Comparison of ENCODE assay signal across 7 mouse cellular contexts in genomic region chr13:53688489-53688888, GRCm38 (mm10).
A peak's percentile ranks its signal among the peaks of the same experiment; 100 is the strongest.
DNase-seq lines count a peak whose midpoint lies in the region; ATAC-seq and TF ChIP-seq lines count a peak whose summit lies in the region.

No protein-coding gene starts in this region.

- intact Hi-C loops in gastrocnemius, postnatal 36 days (cut with DNase I): no loop called here
- intact Hi-C loops in left cerebral cortex, postnatal 25 days (cut with DNase I): loop anchor here (1.0 to 2.0 kb wide), 3 partner anchors 76 to 246 kb away; no protein-coding TSS in a partner anchor

- H3K4me3 ChIP-seq in intestine, postnatal 0 days (ENCODE audit: low read depth, low read length): no peak overlapping the region
- no peak overlapping the region for H3K4me3 ChIP-seq in midbrain, embryonic 12.5 days
- no peak overlapping the region for H3K4me3 ChIP-seq in stomach, embryonic 15.5 days (replicated peaks)

- 7% methylated on average over 13 of the region's 13 CpGs for WGBS in intestine, postnatal 0 days
- 9% methylated on average over 13 of the region's 13 CpGs for WGBS in midbrain, embryonic 12.5 days
- WGBS in stomach, embryonic 15.5 days: 8% methylated on average over 13 of the region's 13 CpGs

- H3K9me3 ChIP-seq in intestine, postnatal 0 days (ENCODE audit: control insufficient read depth): no peaks in the 10 kb centered on the region
- no peaks in the 10 kb centered on the region for H3K9me3 ChIP-seq in midbrain, embryonic 12.5 days
- no peaks in the 10 kb centered on the region for H3K9me3 ChIP-seq in stomach, embryonic 15.5 days

- no peak overlapping the region for H3K4me2 ChIP-seq in intestine, postnatal 0 days (replicated peaks; ENCODE audit: low read depth)
- H3K4me2 ChIP-seq in midbrain, embryonic 12.5 days (replicated peaks): peak overlapping the region; percentile 34
- peak overlapping the region; percentile 39 for H3K4me2 ChIP-seq in stomach, embryonic 15.5 days

- no peak overlapping the region for H3K9ac ChIP-seq in intestine, postnatal 0 days (ENCODE audit: low read depth, low read length)
- no peak overlapping the region for H3K9ac ChIP-seq in midbrain, embryonic 12.5 days (replicated peaks)
- no peak overlapping the region for H3K9ac ChIP-seq in stomach, embryonic 15.5 days

- no peaks in the 10 kb centered on the region for H3K4me1 ChIP-seq in intestine, postnatal 0 days (replicated peaks; ENCODE audit: control insufficient read depth, insufficient read depth, low read length)
- peaks cover 10% of the 10 kb centered on the region; the same call in 1 of the 2 replicates for H3K4me1 ChIP-seq in midbrain, embryonic 12.5 days
- no peaks in the 10 kb centered on the region for H3K4me1 ChIP-seq in stomach, embryonic 15.5 days

- H3K27ac ChIP-seq in intestine, postnatal 0 days (ENCODE audit: low read depth, low read length): no peak overlapping the region
- H3K27ac ChIP-seq in midbrain, embryonic 12.5 days (replicated peaks): no peak overlapping the region
- no peak overlapping the region for H3K27ac ChIP-seq in stomach, embryonic 15.5 days

- H3K36me3 ChIP-seq in intestine, postnatal 0 days (ENCODE audit: control insufficient read depth, insufficient read depth): no peaks in the 10 kb centered on the region
- H3K36me3 ChIP-seq in midbrain, embryonic 12.5 days: no peaks in the 10 kb centered on the region
- no peaks in the 10 kb centered on the region for H3K36me3 ChIP-seq in stomach, embryonic 15.5 days

- DNase-seq in adrenal gland, postnatal 10 days: peak; percentile 89
- peak; percentile 25 to 51 for DNase-seq in gastrocnemius, postnatal 36 days
- peak; percentile 80 to 85 for DNase-seq in left cerebral cortex, postnatal 25 days (ENCODE audit: low spot score in 2 of 2)

- peak; percentile 71 for ATAC-seq in common myeloid progenitor, adult 5-6 weeks (replicated peaks; ENCODE audit: low read depth, poor library complexity, severe bottlenecking)
- no peak for ATAC-seq in intestine, postnatal 0 days
- ATAC-seq in midbrain, embryonic 12.5 days (ENCODE audit: low FRiP score, low read depth): no peak; the same call in 1 of the 2 replicates
- ATAC-seq in stomach, embryonic 15.5 days (ENCODE audit: insufficient read depth, low FRiP score, low read depth): no peak

- peak; percentile 87 for TF ChIP-seq CTCF in intestine, postnatal 0 days (IDR thresholded peaks at IDR 0.05; ENCODE audit: low read depth)

- no peaks in the 10 kb centered on the region for H3K27me3 ChIP-seq in intestine, postnatal 0 days (replicated peaks; ENCODE audit: control insufficient read depth, insufficient read depth, low read length)
- peaks cover 77% of the 10 kb centered on the region for H3K27me3 ChIP-seq in midbrain, embryonic 12.5 days
- no peaks in the 10 kb centered on the region for H3K27me3 ChIP-seq in stomach, embryonic 15.5 days (replicated peaks)

Comparison
In these comparisons a context has a peak if more than half of its experiments do, and no peak if none do; other contexts are left out.
1. DNase-seq: peak in every context shown above with its lines; median percentile 89 in adrenal gland, postnatal 10 days; 82 in left cerebral cortex, postnatal 25 days; 38 in gastrocnemius, postnatal 36 days.